Mouse (Mus musculus) liver, embryonic 16.5 days (tissue): ENCODE data around the gene Il12b. TPM values are rescaled to one million over a fixed set of nuclear protein-coding genes. Genes with fewer than 3 reads are reported as not detected.

ENCODE experiments used
- ATAC-seq: fragments of 200-750 bp; cut with Nextera tagmentation; 2 replicates; pipeline ENCODE4 v1.8.0; 2017; ENCODE audit warnings: low read depth, mild to moderate bottlenecking, moderate number of reproducible peaks, moderate library complexity
- H3K27ac ChIP-seq: fragments of 300-500 bp; sonication (generic); 2 replicates; pipeline ENCODE4 v1.5.1; 2014; ENCODE audit warnings: mild to moderate bottlenecking, low read length
- H3K27me3 ChIP-seq: fragments of 300-500 bp; sonication (generic); 2 replicates; pipeline ENCODE4 v1.6.1; 2014; ENCODE audit warnings: low read depth, low read length, mixed read lengths; ENCODE audit not compliant: control insufficient read depth, insufficient read depth
- H3K36me3 ChIP-seq: fragments of 300-500 bp; sonication (generic); 2 replicates; pipeline ENCODE4 v1.6.1; 2014; ENCODE audit warnings: mild to moderate bottlenecking; ENCODE audit not compliant: control insufficient read depth, insufficient read depth
- H3K4me1 ChIP-seq: fragments of 300-500 bp; sonication (generic); 2 replicates; pipeline ENCODE4 v1.6.1; 2014; ENCODE audit warnings: low read depth, low read length, mixed read lengths; ENCODE audit not compliant: control insufficient read depth
- H3K4me2 ChIP-seq: fragments of 300-500 bp; sonication (generic); 2 replicates; pipeline ENCODE4 v1.6.1; 2014; ENCODE audit warnings: low read depth, low read length, mixed read lengths
- H3K4me3 ChIP-seq: fragments of 300-500 bp; sonication (generic); 2 replicates; pipeline ENCODE4 v1.5.1; 2014; ENCODE audit warnings: low read depth, mild to moderate bottlenecking, low read length
- H3K9ac ChIP-seq: fragments of 300-500 bp; sonication (generic); 2 replicates; pipeline ENCODE4 v1.6.1; 2014; ENCODE audit warnings: low read depth, low read length
- H3K9me3 ChIP-seq: fragments of 300-500 bp; sonication (generic); replicated peaks from 2 replicates; pipeline ENCODE4 v1.6.1; 2016; ENCODE audit warnings: low read length; ENCODE audit not compliant: control insufficient read depth
- WGBS: fragments of 180-500 bp; shearing (Covaris S2); extraction: QIAGEN DNeasy Blood & Tissue Kit; methylation state at CpG from one replicate; pipeline ENCODE4 v1.1.7; 2014; ENCODE audit not compliant: insufficient replicate concordance; 5-methylcytosine and 5-hydroxymethylcytosine counted together
- polyA plus RNA-seq: library from polyadenylated mRNA; unstranded; fragments of >200 nt; fragmentation: Nextera tagmentation; extraction: Ambion mirVana; gene quantifications from 2 replicates; pipeline ENCODE4 v1.2.1, GENCODE M21; 2015

Il12b gene
- polyA plus RNA-seq, 1 experiment from 2014 or later = not detected

- Histone ChIP-seq H3K9me3 (no peaks in the 10 kb centered on the region), H3K36me3 (no peaks in the 10 kb centered on the region), H3K4me3 (no peak overlapping the region), H3K4me1 (no peaks in the 10 kb centered on the region), H3K4me2 (no peak overlapping the region), H3K9ac (no peak overlapping the region), H3K27me3 (no peaks in the 10 kb centered on the region), H3K27ac (no peak overlapping the region)
- no peak for ATAC-seq
- 56% methylated on average over 4 of the region's 4 CpGs for WGBS
These were observed 5.2 kb downstream of the Il12b start for GRCm38 (mm10) chr11:44405113-44405512.

GRCm38 (mm10) chr11:44405961-44406360 lies 6.1 kb downstream of the Il12b start:
- Histone ChIP-seq H3K4me2 (no peak overlapping the region), H3K9me3 (no peaks in the 10 kb centered on the region), H3K9ac (no peak overlapping the region), H3K36me3 (no peaks in the 10 kb centered on the region), H3K4me3 (no peak overlapping the region), H3K4me1 (no peaks in the 10 kb centered on the region), H3K27me3 (no peaks in the 10 kb centered on the region), H3K27ac (no peak overlapping the region)
- no peak for ATAC-seq
- WGBS = 13% methylated on average over 1 of the region's 1 CpGs

GRCm38 (mm10) chr11:44406457-44406856 lies 6.6 kb downstream of the Il12b start:
- Histone ChIP-seq H3K4me1 (no peaks in the 10 kb centered on the region), H3K9me3 (no peaks in the 10 kb centered on the region), H3K4me3 (no peak overlapping the region), H3K36me3 (no peaks in the 10 kb centered on the region), H3K27me3 (no peaks in the 10 kb centered on the region), H3K9ac (no peak overlapping the region), H3K4me2 (no peak overlapping the region), H3K27ac (no peak overlapping the region)
- 59% methylated on average over 5 of the region's 5 CpGs for WGBS
- ATAC-seq = no peak

- ATAC-seq = no peak
- no peaks in the 10 kb centered on the region for H3K27me3 ChIP-seq
- WGBS = 41% methylated on average over 5 of the region's 5 CpGs
These were observed 8.8 kb downstream of the Il12b start for GRCm38 (mm10) chr11:44408626-44409025.

GRCm38 (mm10) chr11:44410413-44410812 lies 10.6 kb downstream of the Il12b start:
- H3K9ac ChIP-seq = no peak overlapping the region
- WGBS = 22% methylated on average over 3 of the region's 3 CpGs
- no peak overlapping the region for H3K27ac ChIP-seq
- no peak overlapping the region for H3K4me2 ChIP-seq
- no peak for ATAC-seq
- H3K4me1 ChIP-seq = no peaks in the 10 kb centered on the region
- H3K27me3 ChIP-seq = no peaks in the 10 kb centered on the region
- no peaks in the 10 kb centered on the region for H3K36me3 ChIP-seq
- H3K9me3 ChIP-seq = no peaks in the 10 kb centered on the region
- H3K4me3 ChIP-seq = no peak overlapping the region

More at GRCm38 (mm10) chr11:44408626-44409025, 8.8 kb downstream of the Il12b start:
- Histone ChIP-seq H3K9me3 (no peaks in the 10 kb centered on the region), H3K4me2 (no peak overlapping the region), H3K4me1 (no peaks in the 10 kb centered on the region), H3K36me3 (no peaks in the 10 kb centered on the region), H3K27ac (no peak overlapping the region), H3K9ac (no peak overlapping the region), H3K4me3 (no peak overlapping the region)

- H3K9me3 ChIP-seq = no peaks in the 10 kb centered on the region
- WGBS = 68% methylated on average over 8 of the region's 8 CpGs
- H3K4me3 ChIP-seq = no peak overlapping the region
- no peaks in the 10 kb centered on the region for H3K4me1 ChIP-seq
- H3K9ac ChIP-seq = no peak overlapping the region
- no peak overlapping the region for H3K4me2 ChIP-seq
- no peaks in the 10 kb centered on the region for H3K36me3 ChIP-seq
- H3K27ac ChIP-seq = no peak overlapping the region
- ATAC-seq = no peak
- no peaks in the 10 kb centered on the region for H3K27me3 ChIP-seq
These were observed 12.4 kb downstream of the Il12b start for GRCm38 (mm10) chr11:44412276-44412675.

GRCm38 (mm10) chr11:44413371-44413770 lies 13.5 kb downstream of the Il12b start:
- no peak overlapping the region for H3K9ac ChIP-seq
- no peak overlapping the region for H3K27ac ChIP-seq
- ATAC-seq = no peak
- no peaks in the 10 kb centered on the region for H3K4me1 ChIP-seq
- 59% methylated on average over 3 of the region's 3 CpGs for WGBS
- H3K4me3 ChIP-seq = no peak overlapping the region
- H3K9me3 ChIP-seq = no peaks in the 10 kb centered on the region
- no peak overlapping the region for H3K4me2 ChIP-seq
- H3K27me3 ChIP-seq = no peaks in the 10 kb centered on the region
- no peaks in the 10 kb centered on the region for H3K36me3 ChIP-seq

- Histone ChIP-seq H3K27me3 (no peaks in the 10 kb centered on the region), H3K9ac (no peak overlapping the region), H3K9me3 (no peaks in the 10 kb centered on the region), H3K27ac (no peak overlapping the region), H3K36me3 (no peaks in the 10 kb centered on the region), H3K4me3 (no peak overlapping the region), H3K4me2 (no peak overlapping the region), H3K4me1 (no peaks in the 10 kb centered on the region)
- no peak; the same call in 1 of the 2 replicates for ATAC-seq
- WGBS = 78% methylated on average over 3 of the region's 3 CpGs
These were observed 14.7 kb downstream of the Il12b start for GRCm38 (mm10) chr11:44414605-44415004.

GRCm38 (mm10) chr11:44417403-44417802 lies 17.5 kb downstream of the Il12b start:
- no peaks in the 10 kb centered on the region for H3K9me3 ChIP-seq
- H3K27ac ChIP-seq = no peak overlapping the region
- ATAC-seq = no peak
- H3K27me3 ChIP-seq = no peaks in the 10 kb centered on the region
- no peaks in the 10 kb centered on the region for H3K4me1 ChIP-seq
- H3K4me2 ChIP-seq = no peak overlapping the region
- H3K36me3 ChIP-seq = no peaks in the 10 kb centered on the region
- no peak overlapping the region for H3K4me3 ChIP-seq
- WGBS = 44% methylated on average over 1 of the region's 1 CpGs
- no peak overlapping the region for H3K9ac ChIP-seq
